Mouse (Mus musculus) bone marrow macrophage, adult 2 months (primary cell): ENCODE measurements at regions not wholly inside any gene's neighbourhood (a gene's known extent, or its start where the extent isn't known, plus 50 kb on each side); places are given as distances from the start of the nearest gene placed in this dataset.
A peak's percentile ranks its signal among the peaks of the same experiment; 100 is the strongest.

Experiments used
- H3K27ac ChIP-seq: 2 replicates; pipeline ENCODE4 v1.5.1; 2012; ENCODE audit warnings: low read depth, low read length; ENCODE audit not compliant: insufficient read depth
- H3K4me1 ChIP-seq: 2 replicates; pipeline ENCODE4 v1.6.1; 2012; ENCODE audit warnings: low read length; ENCODE audit not compliant: control insufficient read depth, insufficient read depth
- H3K4me3 ChIP-seq: 2 replicates; pipeline ENCODE4 v1.5.1; 2012; ENCODE audit warnings: mild to moderate bottlenecking, low read length, moderate library complexity; ENCODE audit not compliant: insufficient read depth
- CTCF ChIP-seq: IDR thresholded peaks from 2 replicates; pipeline ENCODE4 v1.5.1; 2012; ENCODE audit warnings: low read depth, mild to moderate bottlenecking, low read length, moderate library complexity
- POLR2A ChIP-seq: IDR thresholded peaks from 2 replicates; pipeline ENCODE4 v1.6.1; 2012; ENCODE audit warnings: mild to moderate bottlenecking, low read depth, low read length, borderline replicate concordance

GRCm38 (mm10) chr4:87368413-87369160, 138.3 kb upstream of the Slc24a2 start:
- Histone ChIP-seq H3K4me1 (no peaks in the 10 kb centered on the region; the same call in 1 of the 2 replicates), H3K4me3 (peak overlapping the region; percentile 43), H3K27ac (no peak overlapping the region)
- TF ChIP-seq CTCF = peak; percentile 59
- TF ChIP-seq POLR2A = no peak

DNA sequence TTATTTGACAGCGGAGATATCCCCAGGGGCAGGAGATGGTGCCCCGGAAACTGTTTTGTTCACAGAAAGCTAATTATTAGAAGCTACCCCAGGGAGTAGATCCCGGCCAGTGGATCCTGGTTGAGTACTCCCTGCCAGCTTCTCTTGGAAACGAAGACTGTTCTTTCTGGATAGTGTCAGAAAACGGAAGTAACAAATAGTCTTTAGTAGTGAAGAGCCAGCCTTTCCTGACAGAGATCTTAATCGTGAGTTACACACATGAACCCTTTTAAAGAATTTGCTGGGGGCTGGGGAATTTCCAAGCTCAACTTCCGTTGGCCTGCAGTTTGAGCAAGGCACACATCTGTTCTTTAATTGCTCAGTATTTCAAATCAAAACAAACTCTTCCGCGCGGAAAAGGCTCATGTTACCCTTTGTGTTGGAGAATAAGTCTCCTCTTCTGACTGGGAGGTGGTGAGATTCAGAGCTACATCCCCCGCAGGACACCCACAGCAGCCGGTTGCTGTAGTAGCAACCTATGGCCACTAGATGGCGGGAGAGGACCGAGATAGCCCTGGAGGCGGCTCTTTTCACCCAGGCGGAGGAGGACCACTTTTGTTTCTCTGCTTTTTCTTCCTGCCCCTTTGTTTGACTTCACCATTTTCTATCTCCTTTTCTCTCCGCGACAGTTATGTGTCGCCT, 137.6 kb upstream of the Slc24a2 start:
- no peaks in the 10 kb centered on the region; the same call in 1 of the 2 replicates for H3K4me1 ChIP-seq
- no peak for TF ChIP-seq POLR2A
- peak; percentile 94 for TF ChIP-seq CTCF
- H3K4me3 ChIP-seq = peak overlapping the region; percentile 43
- H3K27ac ChIP-seq = no peak overlapping the region

DNA sequence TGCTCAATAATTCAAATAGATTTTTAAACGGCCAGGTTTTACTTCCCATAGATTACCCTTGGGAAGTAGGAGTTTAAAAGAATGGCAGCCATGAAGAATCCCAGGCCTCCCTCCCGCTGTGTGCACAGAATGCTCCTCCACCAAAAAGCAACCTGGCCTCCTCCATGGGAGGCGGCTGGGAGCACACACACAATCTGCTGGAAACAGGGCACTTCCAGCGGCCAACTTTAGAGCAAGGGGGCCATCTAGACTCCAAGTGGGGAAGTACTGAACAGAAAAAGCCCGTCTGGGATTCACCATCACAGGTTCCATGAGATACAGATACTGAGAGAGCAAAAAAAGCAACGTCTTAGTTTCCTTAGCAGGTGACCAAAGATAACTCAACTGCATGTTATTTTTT, 131.9 kb upstream of the Slc24a2 start:
- TF ChIP-seq POLR2A (no peak), CTCF (no peak)
- Histone ChIP-seq H3K4me1 (no peaks in the 10 kb centered on the region), H3K27ac (no peak overlapping the region), H3K4me3 (no peak overlapping the region)

- Histone ChIP-seq H3K4me1 (no peaks in the 10 kb centered on the region), H3K27ac (no peak overlapping the region), H3K4me3 (no peak overlapping the region)
- TF ChIP-seq POLR2A (no peak), CTCF (no peak)
Measured at GRCm38 (mm10) chr4:87359483-87359882, 129.2 kb upstream of the Slc24a2 start.

DNA sequence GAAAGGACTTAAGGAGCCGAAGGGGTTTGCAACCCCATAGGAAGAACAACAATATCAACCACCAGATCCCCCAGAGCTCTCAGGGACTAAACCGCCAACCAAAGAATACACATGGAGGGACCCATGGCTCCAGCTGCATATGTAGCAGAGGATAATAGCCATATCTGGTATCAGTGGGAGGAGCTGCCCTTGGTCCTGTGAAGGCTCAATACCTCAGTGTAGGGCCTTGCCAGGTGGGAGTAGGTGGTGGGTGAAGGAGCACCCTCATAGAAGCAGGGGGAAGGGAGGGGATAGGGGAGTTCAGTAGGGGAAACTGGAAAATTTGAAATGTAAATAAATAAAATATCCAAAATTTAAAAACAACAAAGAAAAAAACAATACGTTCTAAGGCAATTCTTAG, 128.7 kb upstream of the Slc24a2 start:
- Histone ChIP-seq H3K27ac (no peak overlapping the region), H3K4me1 (no peaks in the 10 kb centered on the region), H3K4me3 (no peak overlapping the region)
- TF ChIP-seq POLR2A (no peak), CTCF (no peak)

- no peaks in the 10 kb centered on the region for H3K4me1 ChIP-seq
- H3K4me3 ChIP-seq = no peak overlapping the region
- no peak for TF ChIP-seq CTCF
- no peak for TF ChIP-seq POLR2A
- H3K27ac ChIP-seq = no peak overlapping the region
Measured at GRCm38 (mm10) chr4:87332968-87333367, 102.7 kb upstream of the Slc24a2 start.

DNA sequence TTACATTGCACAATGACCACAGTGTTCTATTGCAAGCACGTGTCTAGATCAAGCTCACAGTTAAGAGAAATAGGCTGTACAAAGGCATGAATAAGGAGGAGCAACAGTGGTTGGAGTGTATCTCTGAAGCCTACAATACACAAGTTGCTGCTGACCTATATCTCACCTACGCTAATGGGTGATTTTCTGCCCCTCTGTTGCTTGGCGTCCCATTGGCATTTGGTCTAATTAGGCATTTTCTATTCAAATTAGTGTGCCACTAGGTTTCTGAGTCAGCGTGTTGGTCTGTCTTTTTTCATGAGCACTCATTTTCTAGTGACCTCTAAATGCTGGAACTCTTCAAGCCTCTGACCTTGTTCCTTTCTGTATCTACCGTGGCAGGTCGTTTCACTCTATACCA, 98.9 kb upstream of the Slc24a2 start:
- no peaks in the 10 kb centered on the region for H3K4me1 ChIP-seq
- no peak overlapping the region for H3K4me3 ChIP-seq
- no peak for TF ChIP-seq POLR2A
- no peak for TF ChIP-seq CTCF
- H3K27ac ChIP-seq = no peak overlapping the region

DNA sequence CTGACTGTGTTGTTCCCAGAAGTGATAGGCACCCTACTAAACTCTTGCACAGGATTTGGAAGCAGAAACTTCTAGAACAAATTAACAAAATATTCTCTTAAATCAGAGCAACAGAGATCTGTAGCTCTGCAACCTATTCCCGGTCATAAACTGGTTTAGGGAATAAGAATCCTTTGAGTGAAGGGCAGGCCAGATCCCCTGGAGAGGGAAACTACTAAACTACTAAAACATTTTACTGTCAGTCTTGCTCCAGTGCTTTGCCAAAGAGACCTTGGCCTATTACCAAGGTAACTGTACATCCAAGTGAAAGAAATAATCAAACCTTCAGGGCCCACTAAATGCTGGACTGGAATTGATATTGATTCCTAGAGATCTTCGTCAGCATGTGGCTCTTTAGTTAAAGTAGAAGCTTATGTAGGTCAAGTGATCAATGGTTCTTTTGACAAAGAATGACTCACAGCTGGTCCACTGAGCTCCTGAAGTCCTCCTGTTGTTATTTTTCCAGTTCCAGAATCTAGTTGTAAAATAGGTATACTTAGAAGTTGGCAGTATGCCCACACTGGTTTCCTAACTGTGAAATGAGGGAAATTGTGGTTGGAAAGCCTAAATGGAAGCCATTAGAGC, 91.6 kb upstream of the Slc24a2 start:
- no peak overlapping the region for H3K4me3 ChIP-seq
- no peaks in the 10 kb centered on the region for H3K4me1 ChIP-seq
- no peak for TF ChIP-seq POLR2A
- H3K27ac ChIP-seq = no peak overlapping the region

GRCm38 (mm10) chr4:87298129-87298528, 67.9 kb upstream of the Slc24a2 start:
- Histone ChIP-seq H3K4me3 (no peak overlapping the region), H3K4me1 (no peaks in the 10 kb centered on the region), H3K27ac (no peak overlapping the region)
- TF ChIP-seq POLR2A (no peak), CTCF (no peak)

DNA sequence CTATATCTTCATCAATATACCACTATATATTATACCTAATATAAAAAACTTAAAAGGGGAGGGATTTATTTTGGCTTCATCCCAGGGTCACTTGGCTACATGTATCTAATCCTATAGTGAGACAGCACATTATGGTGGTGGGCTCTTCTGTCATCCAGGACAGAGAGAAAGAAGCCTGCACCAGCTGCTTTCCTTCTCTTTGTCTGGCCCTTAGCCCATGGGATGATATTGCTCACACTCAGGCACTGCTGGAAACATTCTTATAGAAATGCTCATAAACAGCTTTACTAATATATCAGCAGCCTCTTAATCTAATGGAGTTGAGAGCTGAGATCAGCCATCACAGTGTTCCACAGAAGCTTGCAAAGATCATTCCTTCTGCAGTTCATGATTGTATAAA, 64.3 kb upstream of the Slc24a2 start:
- Histone ChIP-seq H3K4me3 (no peak overlapping the region), H3K4me1 (no peaks in the 10 kb centered on the region), H3K27ac (no peak overlapping the region)
- TF ChIP-seq POLR2A = no peak
- TF ChIP-seq CTCF = no peak
